Mouse (Mus musculus): Measurements from ENCODE around the gene Muc5ac.
"Not testable (repeated sequence)": the region's sequence is repeated elsewhere in the genome, so short reads cannot be mapped to it uniquely, and the experiment has no call there.

The Muc5ac gene

GRCm38 (mm10) chr7:141788677-141789452 lies at the start of gene Muc5ac:
Gene Muc5ac, plus strand, starts transcription at chr7:141788972.
- no peak for DNase-seq

GRCm38 (mm10) chr7:141747451-141748100 lies 41.2 kb upstream of the Muc5ac start:
- peak; percentile 5 for DNase-seq

DNA sequence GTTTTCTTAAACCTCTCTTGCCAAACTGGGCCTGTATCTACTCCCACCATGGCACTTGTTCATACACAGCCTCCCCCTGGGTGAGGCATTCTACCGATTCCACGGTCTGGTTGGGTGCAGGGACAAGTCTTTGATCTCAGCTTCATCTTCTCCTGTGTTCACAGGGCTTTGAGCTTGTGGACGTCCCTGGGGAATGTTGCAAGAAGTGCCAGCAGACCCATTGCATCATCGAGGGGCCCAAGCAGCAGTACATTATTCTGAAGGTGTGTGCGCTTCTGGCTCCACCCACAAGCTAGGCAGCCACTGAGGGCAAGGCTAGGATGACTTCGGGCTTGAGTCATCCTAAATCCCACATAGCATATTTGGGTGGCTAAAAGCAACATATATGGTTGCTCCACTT lies 36.3 kb upstream of the Muc5ac start:
- DNase-seq = no peak

DNA sequence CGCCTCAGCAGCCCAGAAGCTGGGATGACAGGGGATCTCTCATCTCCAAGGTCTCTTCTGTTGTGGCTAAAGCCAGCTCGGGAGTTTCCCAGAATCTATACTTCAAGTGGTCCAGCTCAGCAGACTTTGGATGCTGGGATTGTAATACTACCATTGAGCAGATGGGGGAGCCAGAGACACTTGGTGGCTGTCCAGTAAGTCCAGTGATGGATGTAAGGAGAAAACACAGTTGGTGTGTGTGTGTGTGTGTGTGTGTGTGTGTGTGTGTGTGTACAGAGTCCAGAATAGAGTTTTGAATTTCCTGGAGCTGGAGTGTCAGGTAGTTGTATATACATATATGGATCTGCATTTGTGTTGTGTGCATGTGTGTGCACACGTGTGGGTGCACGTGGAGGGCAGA lies 32.9 kb upstream of the Muc5ac start:
- DNase-seq = peak; percentile 79

GRCm38 (mm10) chr7:141758291-141758690 lies 30.5 kb upstream of the Muc5ac start:
- no peak for DNase-seq

DNA sequence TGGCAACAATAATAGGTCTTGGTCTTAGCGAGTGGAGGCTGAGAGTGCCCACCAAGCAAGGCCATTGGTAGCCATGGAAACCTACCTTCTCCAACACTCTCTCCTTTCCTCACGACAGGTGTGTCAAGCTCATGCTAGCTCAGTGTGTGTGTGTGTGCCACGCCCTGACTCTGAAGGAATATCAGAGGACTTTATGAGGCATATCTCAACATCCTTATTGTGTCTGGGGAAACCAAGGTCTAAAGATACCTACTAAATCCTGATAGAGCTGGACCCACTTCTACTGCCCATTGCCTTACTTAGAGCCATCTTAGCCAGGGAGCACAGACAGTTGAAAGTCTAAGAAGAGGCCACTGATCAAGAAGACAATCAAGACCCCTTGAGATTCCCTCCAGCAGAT lies 18.3 kb upstream of the Muc5ac start:
- no peak for DNase-seq

DNA sequence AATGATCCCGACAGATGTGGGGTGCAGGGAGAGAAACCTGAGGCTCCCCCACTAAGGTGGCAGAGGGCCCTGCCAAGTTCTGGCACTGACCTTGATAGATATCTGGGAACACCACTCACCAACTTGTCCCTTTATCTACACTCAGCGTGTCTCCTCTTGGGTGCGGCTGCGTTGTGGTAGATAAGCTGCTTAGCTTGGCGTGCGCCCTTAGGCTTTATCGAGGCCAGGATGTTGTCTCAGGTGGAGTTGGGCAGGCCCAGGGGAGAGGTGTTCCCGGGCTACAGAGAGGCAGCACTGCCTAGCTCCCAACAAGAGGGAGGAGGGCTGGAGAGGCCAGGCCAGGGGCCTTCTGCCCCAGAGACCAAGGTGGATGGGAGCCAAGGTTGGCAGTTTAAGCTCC lies 17.8 kb upstream of the Muc5ac start:
- DNase-seq = no peak

GRCm38 (mm10) chr7:141772058-141772557 lies 16.7 kb upstream of the Muc5ac start:
- no peak for DNase-seq

DNA sequence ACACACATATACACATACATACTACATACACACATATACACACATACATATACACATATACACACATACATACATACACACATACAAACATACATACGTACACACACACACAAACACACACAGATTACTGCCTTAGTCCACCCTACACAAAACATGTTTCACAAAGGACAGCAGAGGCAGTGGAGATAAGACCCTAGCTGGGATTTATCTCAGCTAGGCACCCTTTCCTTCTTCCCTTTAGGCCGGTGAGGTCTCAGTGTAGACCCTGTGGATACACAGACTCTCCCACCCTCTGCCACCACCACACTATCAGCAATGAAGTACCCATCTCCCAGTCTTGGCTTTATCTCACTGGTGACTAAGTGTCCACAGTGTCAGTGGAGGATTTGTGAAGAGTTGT lies 13.9 kb upstream of the Muc5ac start:
- no peak for DNase-seq

- DNase-seq = no peak
Observed at GRCm38 (mm10) chr7:141776199-141776598, 12.6 kb upstream of the Muc5ac start.

DNA sequence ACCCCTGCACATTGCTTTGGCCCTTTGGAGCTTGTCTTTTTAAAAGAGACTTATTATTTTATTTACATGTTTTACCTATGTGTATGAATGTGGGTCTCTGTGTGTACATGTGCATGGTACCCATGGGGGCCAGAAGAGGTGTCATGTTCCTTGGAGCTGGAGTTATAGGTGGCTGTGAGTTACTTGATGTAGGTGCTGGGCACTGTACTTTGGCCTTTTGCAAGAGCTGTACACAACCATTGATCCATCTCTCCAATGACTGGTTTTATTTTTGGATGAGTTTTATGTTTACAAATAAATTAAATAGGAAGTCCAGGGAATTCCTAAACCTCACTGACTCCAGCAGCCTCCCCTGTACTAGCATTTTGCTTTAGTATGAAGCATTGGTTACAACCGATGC lies 5.5 kb downstream of the Muc5ac start:
- DNase-seq = no peak

GRCm38 (mm10) chr7:141803206-141803605 lies 14.4 kb downstream of the Muc5ac start:
- DNase-seq = no peak

GRCm38 (mm10) chr7:141805384-141805783 lies 16.6 kb downstream of the Muc5ac start:
- DNase-seq = no peak

DNA sequence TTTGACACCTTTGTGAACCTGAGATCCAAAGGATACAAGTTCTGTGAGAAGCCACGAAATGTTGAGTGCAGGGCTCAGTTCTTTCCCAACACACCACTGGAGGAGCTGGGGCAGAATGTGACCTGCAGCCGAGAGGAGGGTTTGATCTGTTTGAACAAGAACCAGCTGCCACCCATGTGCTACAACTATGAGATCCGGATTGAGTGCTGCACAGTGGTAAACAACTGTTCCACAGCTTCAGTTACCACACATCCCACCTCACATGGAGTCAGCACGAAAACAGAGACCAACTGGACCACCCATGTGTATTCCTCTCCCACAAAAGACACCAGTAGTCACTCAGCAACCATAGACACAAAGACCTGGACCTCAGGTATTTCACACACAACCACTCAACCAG lies 19.1 kb downstream of the Muc5ac start:
- not testable (repeated sequence) for DNase-seq

DNA sequence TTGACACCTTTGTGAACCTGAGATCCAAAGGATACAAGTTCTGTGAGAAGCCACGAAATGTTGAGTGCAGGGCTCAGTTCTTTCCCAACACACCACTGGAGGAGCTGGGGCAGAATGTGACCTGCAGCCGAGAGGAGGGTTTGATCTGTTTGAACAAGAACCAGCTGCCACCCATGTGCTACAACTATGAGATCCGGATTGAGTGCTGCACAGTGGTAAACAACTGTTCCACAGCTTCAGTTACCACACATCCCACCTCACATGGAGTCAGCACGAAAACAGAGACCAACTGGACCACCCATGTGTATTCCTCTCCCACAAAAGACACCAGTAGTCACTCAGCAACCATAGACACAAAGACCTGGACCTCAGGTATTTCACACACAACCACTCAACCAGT lies 21.2 kb downstream of the Muc5ac start:
- DNase-seq = not testable (repeated sequence)

DNA sequence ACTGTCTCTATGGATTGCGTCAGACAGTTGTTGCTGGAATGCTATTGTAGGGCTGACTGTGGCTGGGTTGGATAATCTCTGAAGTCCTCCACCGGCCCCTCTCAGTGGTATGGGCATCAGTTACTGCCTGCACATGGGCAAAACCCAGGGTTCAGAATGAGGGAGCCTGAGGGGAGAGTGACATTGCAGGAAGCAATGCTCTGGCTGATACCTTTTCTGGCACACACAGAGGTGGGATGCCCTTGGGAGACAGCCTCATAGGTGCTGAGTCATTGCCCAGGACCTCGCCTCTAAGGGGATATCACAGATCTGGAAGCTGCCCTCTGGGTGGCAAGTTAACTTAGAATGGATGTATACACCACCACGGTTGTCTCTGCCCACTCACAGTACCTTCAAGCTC lies 24.5 kb downstream of the Muc5ac start:
- no peak for DNase-seq

GRCm38 (mm10) chr7:141815361-141815760 lies 26.6 kb downstream of the Muc5ac start:
- peak; percentile 8 for DNase-seq

GRCm38 (mm10) chr7:141817355-141818075 lies 28.7 kb downstream of the Muc5ac start:
- peak; percentile 9 for DNase-seq

DNA sequence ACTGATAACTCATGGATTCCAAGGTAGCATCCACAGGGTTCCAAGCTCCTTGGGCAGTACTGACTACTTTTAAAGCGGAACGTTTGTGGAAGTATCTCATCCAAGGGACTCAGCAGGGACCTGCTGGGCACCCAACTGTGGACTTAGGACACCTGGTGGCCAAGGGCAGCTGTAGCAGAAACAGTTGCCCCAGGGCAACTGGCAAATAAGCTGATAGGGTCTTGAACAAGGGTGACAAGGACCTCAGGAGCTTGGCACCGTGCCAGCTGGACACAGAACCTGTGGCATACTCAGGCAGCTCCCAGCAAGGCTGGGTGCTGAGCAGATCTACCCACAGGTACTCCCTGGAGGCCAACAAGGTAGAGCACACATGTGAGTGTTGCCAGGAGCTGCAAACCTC lies 29.5 kb downstream of the Muc5ac start:
- no peak for DNase-seq

DNA sequence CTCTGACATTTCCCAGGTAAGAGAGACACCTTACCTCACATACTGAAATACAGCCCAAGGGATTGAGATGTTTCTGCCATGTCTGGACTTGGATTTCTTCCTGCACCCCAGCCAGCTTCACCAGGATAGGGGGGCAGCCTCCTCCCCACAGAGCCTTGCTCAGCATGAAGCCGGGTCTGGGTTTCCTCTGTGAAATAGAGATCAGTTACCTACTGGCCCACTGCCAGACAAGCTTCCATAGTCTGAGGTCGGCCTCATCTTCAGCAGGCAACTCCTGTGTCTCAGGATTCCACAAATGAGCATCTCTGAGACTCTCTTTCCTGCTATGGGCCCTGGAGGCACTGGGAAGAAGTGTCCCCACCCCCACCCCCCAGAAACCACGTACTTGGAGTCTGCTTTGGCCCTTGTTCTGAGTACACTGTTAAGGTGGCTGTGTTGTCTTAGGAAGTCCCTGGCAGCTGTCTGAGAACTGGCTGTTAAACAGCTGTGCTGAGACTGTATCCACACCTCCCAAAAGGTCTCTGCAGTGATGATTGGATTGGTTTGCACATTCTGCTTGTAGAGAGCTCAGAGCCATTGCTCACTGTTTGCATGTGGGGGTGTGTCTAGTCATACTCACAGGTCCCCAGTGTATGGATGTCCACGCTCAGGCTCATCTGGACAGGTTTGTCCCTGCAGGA lies 34.0 kb downstream of the Muc5ac start:
- no peak for DNase-seq

- DNase-seq = no peak
Observed at GRCm38 (mm10) chr7:141823699-141824098, 34.9 kb downstream of the Muc5ac start.

DNA sequence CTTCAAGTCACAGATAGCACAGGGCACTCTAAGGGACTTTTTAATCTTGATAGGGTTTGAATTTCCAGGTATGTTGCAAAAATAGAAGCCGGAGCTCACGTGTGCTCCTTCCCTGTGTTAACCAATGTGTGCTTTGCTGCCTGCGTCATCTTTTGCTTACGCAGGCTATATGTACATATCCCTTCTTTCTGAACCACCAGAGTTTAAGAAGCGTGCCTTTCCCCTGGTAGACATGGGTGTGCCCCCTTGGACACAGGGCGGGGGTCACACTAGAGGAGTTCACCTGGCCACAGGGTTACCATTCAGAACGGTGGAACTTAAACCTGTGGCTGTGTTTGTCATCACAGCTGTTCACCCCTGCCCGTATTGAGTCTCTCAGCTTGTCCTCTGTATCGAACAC lies 35.6 kb downstream of the Muc5ac start:
- no peak for DNase-seq

GRCm38 (mm10) chr7:141835941-141836340 lies 47.2 kb downstream of the Muc5ac start:
- DNase-seq = no peak
